Mouse (Mus musculus): ENCODE data around the gene Rxfp4. TPM values are rescaled to one million over a fixed set of nuclear protein-coding genes. Genes with fewer than 3 reads are reported as not detected.
A peak's percentile ranks its signal among the peaks of the same experiment; 100 is the strongest.
"Not testable (repeated sequence)": the region's sequence is repeated elsewhere in the genome, so short reads cannot be mapped to it uniquely, and the experiment has no call there.

The Rxfp4 gene
- total RNA-seq, 1 experiment from 2014 or later, result not detected

DNA sequence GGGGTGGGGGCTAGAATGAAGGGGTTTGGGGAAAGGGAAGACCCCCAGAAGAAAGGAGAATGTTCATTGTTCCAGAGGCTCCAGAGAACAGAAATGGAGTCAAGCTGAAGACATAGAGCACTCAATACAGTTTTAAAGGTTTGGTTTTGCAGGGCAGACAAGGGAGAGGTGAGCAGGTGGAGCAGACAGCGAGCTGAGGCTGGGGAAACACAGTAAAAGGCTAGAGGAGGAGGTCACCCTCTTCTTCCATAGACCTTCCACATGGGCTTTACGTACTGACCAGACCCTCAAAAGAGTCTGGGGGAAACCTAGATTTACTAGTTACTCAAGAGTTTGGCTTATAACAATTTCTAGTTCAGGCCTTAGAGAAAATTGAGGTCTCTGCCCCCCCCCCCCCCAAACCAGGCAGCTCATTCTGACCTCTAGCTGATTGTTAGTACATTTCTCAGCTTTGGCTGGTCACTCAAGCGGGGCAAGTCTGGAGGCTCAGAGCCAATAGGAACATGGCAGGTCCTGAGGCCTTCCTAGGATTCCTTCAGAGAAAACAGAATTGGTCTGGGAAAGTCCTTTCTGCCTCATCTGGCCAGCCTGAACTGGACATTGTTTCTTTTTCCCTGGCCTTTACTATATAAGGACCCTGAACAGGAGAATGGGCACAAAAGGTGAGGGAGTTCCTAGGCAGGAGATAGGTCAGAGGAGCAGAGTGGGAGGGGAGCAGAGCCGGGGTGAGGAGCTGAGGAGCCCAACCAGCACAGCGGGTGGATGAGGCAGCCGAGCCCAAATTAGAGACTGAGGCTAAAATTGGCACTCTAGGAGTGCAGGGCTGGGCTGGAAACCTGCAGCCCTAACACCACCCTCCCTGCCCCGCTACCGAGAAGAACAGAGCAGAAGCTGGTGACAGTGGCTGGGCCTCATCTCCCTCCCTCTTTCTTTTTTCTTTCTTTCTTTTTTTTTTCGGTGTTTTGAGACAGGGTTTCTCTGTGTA, 33.5 kb downstream of the Rxfp4 start:
- no peak for ATAC-seq (ENCODE audit: extremely low read depth, insufficient number of reproducible peaks, low FRiP score, poor library complexity, severe bottlenecking)

DNA sequence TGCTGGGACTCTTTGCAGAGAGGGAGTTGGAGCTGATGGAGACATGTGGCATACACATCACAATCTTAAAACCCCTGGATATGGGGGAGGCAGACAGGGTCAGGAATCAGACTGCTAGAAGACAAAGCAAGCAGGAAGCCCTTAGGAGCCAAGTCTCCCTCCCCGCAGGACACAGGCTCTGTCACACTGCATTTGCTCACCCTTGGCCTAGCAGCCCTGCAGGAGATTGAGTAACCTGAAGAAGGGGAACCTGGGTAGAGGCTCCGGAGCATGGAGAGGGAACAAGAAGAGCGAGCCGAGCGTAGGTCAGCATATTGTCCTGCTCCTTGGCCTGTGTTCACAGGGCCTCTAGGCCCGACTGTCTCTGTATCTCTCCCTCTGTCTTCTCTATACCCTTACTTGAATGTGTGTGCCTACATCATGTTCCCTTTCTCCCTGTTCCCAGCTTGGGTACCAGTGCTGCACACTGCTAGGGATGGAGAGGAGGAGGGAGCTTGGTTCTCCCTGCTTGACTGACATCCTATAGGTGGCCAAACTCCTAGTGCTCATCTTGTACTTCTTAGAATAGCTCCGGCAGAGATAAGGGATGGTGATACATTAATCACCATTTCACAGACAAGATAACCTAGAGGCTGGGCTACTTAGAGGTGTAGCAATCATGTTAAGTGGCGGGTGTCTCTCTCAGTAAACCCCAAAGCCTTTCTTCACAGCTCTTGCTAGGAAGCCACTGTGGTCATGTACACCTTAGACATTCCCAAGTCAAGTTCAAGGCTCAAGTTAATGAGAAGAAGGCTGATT, 34.7 kb downstream of the Rxfp4 start:
- peak; percentile 61 for ATAC-seq (ENCODE audit: extremely low read depth, insufficient number of reproducible peaks, low FRiP score, poor library complexity, severe bottlenecking)

DNA sequence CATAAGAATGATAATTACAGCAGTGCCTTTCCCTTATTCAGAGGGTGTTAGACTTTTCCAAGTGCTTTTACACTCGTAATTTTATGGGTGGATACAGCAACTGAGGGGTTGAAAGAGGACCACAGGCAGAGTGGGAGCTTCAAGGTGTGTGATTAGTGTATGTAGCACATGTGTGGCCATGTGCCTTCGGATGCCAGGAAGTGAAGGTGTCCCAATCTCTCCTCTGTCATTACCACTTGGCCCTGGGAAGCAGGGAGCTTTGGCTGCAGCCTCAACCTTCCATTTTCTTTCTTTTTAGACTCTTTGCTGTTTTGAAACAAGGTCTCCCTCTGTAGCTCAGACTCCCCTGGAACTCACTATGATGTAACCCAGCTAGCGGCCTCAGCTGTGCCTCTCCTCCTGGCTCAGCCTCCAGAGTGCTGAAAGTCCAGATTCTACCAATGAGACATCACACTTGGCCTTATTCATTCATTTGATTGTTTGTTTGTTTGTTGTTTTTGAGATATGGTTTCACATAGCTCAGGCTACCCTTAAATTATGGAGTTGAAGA, 35.9 kb downstream of the Rxfp4 start:
- no peak for ATAC-seq (ENCODE audit: extremely low read depth, insufficient number of reproducible peaks, low FRiP score, poor library complexity, severe bottlenecking)

DNA sequence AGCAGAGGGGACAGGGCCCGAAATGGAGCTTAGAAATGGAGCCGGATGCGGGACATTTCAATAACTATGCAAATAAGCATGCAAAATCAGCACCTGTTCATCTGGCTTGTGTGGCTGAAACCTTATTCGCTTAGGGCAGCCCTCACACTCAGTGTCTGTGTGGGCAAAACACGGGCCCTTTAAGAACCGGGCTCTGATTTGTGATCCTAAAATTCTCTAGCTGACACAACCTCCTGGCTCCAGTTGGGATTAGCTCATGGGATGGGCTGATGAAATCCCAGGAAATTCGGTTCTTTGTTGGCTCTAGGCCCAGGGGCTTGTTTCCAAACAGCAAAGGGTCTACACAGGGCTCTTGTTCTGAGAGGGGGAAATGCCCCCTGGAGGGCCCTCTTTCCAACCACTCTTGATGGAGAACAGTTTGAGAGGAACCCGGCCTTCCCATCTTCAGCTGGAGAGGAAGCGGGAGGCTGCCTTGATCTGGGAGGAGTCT, 37.0 kb downstream of the Rxfp4 start:
- ATAC-seq (ENCODE audit: extremely low read depth, insufficient number of reproducible peaks, low FRiP score, poor library complexity, severe bottlenecking), result 0 out of 2 replicates have a peak, but pooled peaks have one; percentile 33

DNA sequence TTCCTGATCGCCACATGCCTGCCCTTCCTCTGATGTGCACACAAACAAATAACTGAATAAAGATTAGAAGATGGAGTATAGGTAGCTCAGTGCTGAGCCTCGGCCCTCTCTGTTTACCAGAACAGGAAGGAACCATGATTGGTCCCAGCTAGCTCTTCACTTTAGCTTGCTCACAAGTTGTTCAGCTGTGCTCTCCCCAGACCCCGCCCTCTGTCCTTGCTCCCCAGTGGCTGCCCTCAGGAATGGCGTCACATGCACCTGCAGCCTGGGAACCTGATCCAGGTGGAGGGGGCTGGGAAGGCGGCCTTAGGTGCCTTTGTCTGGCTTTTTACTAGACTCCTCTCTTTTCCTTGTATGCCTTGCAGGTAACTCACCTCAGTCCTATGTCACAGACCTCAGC, 37.8 kb downstream of the Rxfp4 start:
- no peak for ATAC-seq (ENCODE audit: extremely low read depth, insufficient number of reproducible peaks, low FRiP score, poor library complexity, severe bottlenecking)

DNA sequence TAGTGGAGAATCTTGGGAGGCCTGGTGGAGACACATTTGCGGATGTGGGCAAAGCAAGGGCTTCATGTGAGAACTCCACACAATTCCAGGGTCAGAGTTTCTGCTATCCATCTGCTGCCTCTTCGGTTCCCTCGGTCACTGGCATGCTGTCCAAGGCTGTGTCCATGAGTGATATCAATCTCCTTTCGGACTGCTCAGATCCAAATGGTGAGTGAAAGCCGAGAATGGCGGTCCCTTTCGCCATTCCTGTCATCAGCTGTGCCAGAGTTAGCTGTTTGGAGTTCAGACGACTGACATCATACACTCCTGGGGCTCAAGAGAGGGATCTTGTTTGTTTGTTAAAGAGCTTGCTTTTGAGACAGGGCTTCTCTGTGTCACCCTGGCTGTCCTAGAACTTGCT, 38.5 kb downstream of the Rxfp4 start:
- ATAC-seq (ENCODE audit: extremely low read depth, insufficient number of reproducible peaks, low FRiP score, poor library complexity, severe bottlenecking), result no peak

DNA sequence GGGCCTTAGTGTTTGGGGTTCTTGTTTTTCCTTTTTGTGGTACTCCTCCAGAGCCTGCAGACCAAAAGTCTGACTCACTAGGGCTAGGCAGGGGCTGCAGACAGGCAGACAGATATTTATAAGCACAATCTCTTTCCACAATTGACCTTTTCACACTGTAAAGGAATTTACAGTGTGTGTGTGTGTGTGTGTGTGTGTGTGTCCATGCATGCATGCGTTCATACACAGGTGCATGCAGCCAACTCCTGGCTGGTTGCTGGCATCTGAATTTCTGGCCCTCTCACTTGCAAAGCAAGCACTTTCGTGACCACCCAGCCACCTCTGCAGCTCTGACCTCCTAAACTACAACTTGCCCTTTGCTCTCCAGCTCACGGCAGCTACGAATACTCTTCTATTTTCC, 43.9 kb downstream of the Rxfp4 start:
- ATAC-seq (ENCODE audit: extremely low read depth, insufficient number of reproducible peaks, low FRiP score, poor library complexity, severe bottlenecking), result no peak

DNA sequence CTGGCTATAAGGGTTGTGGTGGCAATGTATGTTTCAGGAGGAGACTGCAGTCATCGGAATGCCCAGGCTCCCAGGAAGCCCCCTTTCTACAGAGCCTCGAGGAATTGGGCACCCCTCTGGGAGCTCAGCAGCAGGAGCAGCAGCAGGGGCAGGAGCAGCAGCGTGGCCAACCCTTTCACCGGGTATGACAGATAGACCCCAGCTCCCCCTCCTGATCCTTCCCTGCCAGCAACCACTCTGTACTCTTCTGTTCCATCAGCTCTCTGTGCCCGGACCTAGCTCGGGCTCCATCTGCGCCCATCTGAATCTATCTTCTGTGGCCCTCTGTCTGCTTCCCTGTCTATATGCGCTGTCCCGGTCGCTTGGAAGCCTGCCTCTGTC, 45.2 kb downstream of the Rxfp4 start:
- ATAC-seq (ENCODE audit: extremely low read depth, insufficient number of reproducible peaks, low FRiP score, poor library complexity, severe bottlenecking), result no peak

DNA sequence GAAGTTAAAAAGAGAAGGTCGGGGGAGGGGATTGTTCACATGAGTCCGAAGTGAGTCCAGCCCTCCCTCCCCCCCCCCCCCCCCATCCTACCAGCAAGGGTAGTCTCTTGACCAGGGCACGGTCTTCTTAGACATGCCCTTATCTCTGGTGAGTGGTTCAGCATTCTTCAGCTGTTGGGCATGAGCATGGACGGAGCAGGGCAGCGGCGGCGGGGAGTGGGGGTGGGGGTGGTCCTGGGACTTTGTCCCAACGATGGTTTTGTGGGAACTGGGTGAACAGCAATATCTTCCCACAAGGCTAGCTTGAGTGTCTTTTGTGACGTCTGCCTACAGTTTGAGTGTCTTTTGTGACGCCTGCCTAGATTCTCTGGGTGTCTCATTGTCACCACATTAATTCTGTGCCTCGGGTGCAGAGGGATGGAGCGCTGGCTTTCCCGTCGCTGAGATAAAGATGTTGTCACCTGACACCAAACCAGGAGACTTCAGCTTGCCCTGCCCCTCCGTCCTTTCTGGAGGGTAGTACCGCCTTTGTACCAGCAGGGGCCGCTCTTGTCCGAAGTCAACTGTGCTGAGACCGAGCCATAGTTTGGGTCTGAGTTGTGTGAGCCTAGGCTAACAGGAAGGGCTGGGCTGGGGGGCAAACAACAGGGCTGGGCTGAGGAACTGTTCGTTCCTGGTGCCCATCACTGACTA, 45.7 kb downstream of the Rxfp4 start:
- peak; percentile 92 for ATAC-seq (ENCODE audit: extremely low read depth, insufficient number of reproducible peaks, low FRiP score, poor library complexity, severe bottlenecking)

DNA sequence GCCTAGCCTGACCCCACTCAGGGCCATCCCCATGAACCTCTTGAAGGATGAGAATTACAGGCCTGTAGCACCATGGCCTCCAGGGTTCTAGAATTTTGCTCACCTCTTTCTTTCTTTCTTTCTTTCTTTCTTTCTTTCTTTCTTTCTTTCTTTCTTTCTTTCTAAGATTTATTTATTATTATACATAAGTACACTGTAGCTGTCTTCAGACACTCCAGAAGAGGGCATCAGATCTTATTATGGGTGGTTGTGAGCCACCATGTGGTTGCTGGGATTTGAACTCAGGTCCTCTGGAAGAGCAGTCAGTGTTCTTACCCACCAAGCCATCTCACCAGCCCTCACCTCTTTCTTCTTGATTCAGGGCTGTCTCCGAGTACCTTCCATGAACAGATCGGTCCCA, 47.3 kb downstream of the Rxfp4 start, which contains the start of gene Arhgef2:
TSS of gene Arhgef2 (plus strand) at position 301 of the 400 bp plus-strand sequence.
- ATAC-seq (ENCODE audit: extremely low read depth, insufficient number of reproducible peaks, low FRiP score, poor library complexity, severe bottlenecking), result not testable (repeated sequence)

DNA sequence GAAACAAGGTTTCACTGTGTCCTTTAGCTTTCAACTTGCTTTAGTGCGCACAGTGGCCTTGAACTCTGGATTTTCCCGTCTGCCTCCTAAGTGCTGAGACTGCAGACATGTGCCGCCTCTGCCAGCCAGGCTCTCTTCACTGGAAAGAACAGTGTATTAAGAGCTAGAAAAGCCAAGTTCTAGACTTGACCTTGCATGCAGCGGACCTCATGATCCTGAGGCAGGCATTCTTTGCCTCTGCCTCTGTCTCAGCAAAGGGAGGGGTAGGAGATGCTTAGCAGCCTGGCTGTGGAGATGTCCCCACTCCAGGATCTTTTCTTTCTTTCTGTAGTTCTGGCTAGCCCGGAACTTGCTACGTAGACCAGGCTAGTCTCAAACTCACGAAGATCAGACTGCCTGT, 48.1 kb downstream of the Rxfp4 start:
- ATAC-seq (ENCODE audit: extremely low read depth, insufficient number of reproducible peaks, low FRiP score, poor library complexity, severe bottlenecking), result no peak

DNA sequence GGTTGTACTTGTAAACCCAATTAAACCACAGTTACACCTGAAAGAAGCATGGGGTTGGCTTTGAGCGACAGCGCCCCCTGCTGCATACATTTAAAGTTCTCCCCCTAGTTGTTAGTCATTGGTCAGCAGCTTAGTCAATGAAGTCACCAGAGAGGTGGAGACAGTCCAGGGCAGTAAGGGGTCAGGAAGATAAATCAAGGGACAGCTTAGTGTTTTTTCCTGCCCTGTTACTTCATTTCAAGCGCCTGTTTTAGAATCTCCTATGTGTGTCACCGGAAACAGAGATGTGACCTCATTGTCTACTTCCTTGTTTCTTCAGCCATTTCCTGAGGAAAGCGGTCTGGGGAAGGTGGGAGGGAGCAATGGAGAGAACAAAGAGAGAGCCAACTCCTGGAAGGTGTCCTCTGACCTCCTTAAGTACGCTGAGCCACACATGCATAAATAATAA, 49.2 kb downstream of the Rxfp4 start:
- peak; percentile 49 for ATAC-seq (ENCODE audit: extremely low read depth, insufficient number of reproducible peaks, low FRiP score, poor library complexity, severe bottlenecking)

DNA sequence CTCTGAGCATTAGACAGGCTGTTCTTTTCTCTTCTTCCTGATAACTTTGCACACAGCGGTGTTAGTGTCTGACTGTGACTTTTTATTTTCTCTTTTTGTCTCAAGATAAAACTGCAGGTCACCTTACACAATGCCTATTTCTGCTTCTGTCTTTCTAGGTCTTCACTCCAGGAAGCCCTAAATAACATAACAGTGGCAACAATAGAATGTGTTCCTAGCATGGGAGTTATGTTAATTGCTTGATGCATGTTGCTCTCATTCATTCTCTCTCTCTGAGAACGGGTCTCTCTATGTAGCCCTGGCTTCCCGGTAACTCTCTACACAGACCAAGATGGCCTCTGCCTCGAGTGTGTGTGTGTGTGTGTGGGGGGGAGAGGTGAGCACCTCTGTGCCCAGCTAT, 50.5 kb downstream of the Rxfp4 start:
- no peak for ATAC-seq (ENCODE audit: extremely low read depth, insufficient number of reproducible peaks, low FRiP score, poor library complexity, severe bottlenecking)

Other genes with a start within 250 kb of the Rxfp4 start
- gene Pmf1, start 242.8 kb downstream of the Rxfp4 start, total RNA-seq (2017), result 21.1 and 22.1 TPM in 2 replicates
- 20.9 and 26.2 TPM in 2 replicates for gene Slc25a44, start 228.0 kb downstream of the Rxfp4 start, total RNA-seq (2017)
- gene Sema4a, start 192.0 kb downstream of the Rxfp4 start, total RNA-seq (2017), result 161 and 176 TPM in 2 replicates
- gene Lmna, start 143.2 kb downstream of the Rxfp4 start, total RNA-seq (2017), result 8.1 and 9.4 TPM in 2 replicates
- 0.47 and 0.49 TPM in 2 replicates for gene Mex3a, start 120.7 kb downstream of the Rxfp4 start, total RNA-seq (2017)
- 0.47 and 1.1 TPM in 2 replicates for gene Rab25, start 104.8 kb downstream of the Rxfp4 start, total RNA-seq (2017)
- gene Lamtor2, start 100.1 kb downstream of the Rxfp4 start, total RNA-seq (2017), result 66.6 and 68.0 TPM in 2 replicates
- gene Ubqln4, start 99.4 kb downstream of the Rxfp4 start, total RNA-seq (2017), result 25.3 and 26.3 TPM in 2 replicates
- gene Ssr2, start 77.3 kb downstream of the Rxfp4 start, total RNA-seq (2017), result 21.5 and 25.4 TPM in 2 replicates
- 144 and 164 TPM in 2 replicates for gene Arhgef2, start 47.2 kb downstream of the Rxfp4 start, total RNA-seq (2017)
- gene Khdc4, start 32.7 kb upstream of the Rxfp4 start, total RNA-seq (2017), result 112 and 135 TPM in 2 replicates
- gene Rit1, start 63.7 kb upstream of the Rxfp4 start, total RNA-seq (2017), result 53.4 and 56.6 TPM in 2 replicates
- 9.5 and 11.1 TPM in 2 replicates for gene Syt11, start 122.0 kb upstream of the Rxfp4 start, total RNA-seq (2017)
- gene Gon4l, start 182.1 kb upstream of the Rxfp4 start, total RNA-seq (2017), result 50.8 and 52.1 TPM in 2 replicates